Mouse (Mus musculus) ES-Bruce4 (cell line): ENCODE data around the gene Eif5.
"Not testable (repeated sequence)": the region's sequence is repeated elsewhere in the genome, so short reads cannot be mapped to it uniquely, and the experiment has no call there.

ENCODE experiments used
- EP300 ChIP-seq: IDR thresholded peaks from 2 replicates; pipeline ENCODE4 v1.6.1; 2011; ENCODE audit warnings: low read depth, low read length; ENCODE audit not compliant: insufficient read depth
- POLR2A ChIP-seq: IDR thresholded peaks from one replicate; pipeline ENCODE4 v1.8.1; 2011; ENCODE audit warnings: low read length; ENCODE audit not compliant: insufficient read depth

- TF ChIP-seq POLR2A, EP300: not testable (repeated sequence)
Measured at GRCm38 (mm10) chr12:111508438-111508837, 29.4 kb upstream of the Eif5 start.
